Mouse (Mus musculus) ES-Bruce4 (cell line): Measurements from ENCODE around the gene Psme2.

Experiments used
- CTCF ChIP-seq: IDR thresholded peaks from one replicate; pipeline ENCODE4 v1.8.1; 2011; ENCODE audit warnings: low read depth, low read length
- POLR2A ChIP-seq: IDR thresholded peaks from one replicate; pipeline ENCODE4 v1.8.1; 2011; ENCODE audit warnings: low read length; ENCODE audit not compliant: insufficient read depth

GRCm38 (mm10) chr14:55604823-55605222 is 13.9 kb upstream of the Psme2 start:
- TF ChIP-seq CTCF: no peak
- no peak for TF ChIP-seq POLR2A
